Mouse (Mus musculus) bone marrow, adult 2 months (tissue): ENCODE results near the gene Insl6.

Source experiments
- CTCF ChIP-seq: fragments of 200-500 bp; IDR thresholded peaks from 2 replicates; pipeline ENCODE4 v1.5.1; 2011; ENCODE audit warnings: low read length, control low read depth; ENCODE audit not compliant: control insufficient read depth, insufficient read depth
- POLR2A ChIP-seq: fragments of 200-500 bp; IDR thresholded peaks from 2 replicates; pipeline ENCODE4 v1.6.1; 2011; ENCODE audit warnings: low read depth, mild to moderate bottlenecking, control low read depth, low read length, borderline replicate concordance; ENCODE audit not compliant: control insufficient read depth

DNA sequence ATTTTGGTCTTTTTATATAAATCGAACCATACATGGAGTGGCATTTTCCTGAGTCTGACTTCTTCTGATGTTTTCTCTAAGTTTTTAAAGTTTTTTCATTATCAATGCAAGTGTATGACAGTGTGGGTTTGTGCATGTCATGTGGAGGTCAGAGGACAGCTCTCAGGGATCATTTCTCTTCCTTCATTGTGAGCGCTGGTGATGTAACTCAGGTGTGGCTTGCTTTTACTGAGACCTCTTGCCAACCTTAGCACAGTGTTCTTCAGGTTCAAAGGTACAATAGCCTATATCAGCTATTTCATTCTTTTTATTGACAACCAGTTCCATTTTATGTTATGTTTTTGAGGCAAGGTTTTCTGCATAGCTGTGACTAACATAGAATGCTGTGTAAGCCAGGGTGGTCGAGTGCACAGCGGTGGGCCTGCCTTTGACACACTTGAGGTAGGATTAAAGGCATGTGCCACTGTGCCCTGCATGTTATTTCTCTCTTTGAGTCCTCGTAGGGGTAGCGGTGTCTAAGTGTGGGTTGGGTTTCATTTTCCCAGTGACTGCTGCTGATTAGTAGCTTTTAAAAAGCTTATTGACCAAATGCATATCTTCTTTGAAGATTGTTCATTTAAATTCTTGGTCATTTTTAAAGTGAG lies 46.1 kb downstream of the Insl6 start:
- no peak for TF ChIP-seq POLR2A
- no peak for TF ChIP-seq CTCF
